Mouse (Mus musculus): Measurements from ENCODE around the gene Gm26566. TPM values are rescaled to one million over a fixed set of nuclear protein-coding genes. Genes with fewer than 3 reads are reported as not detected.
"Not testable (repeated sequence)": the region's sequence is repeated elsewhere in the genome, so short reads cannot be mapped to it uniquely, and the experiment has no call there.

The Gm26566 gene
- total RNA-seq, 1 experiment, result 3.7 TPM

DNA sequence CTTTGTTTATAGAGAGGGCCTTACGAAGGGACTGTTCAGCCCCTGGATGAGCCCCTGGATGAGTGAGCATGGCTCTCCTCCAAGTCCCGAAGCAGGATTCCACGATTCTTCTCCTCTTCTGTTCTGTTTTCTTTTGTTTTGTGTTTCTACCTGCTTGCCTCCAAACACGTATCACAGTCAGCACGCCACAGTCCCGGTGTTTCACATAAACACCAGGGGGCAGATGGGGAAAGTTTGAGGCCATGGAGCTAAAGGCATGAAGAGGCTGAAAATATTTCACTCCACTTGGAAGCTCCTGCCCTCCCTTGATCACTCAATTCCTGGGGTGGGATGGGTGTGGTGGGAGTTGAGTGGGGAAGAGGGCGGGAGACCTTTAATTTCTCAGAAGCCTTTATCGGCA lies 40.2 kb downstream of the Gm26566 start:
- DNase-seq (ENCODE audit: low read depth, low spot score); H3K36me3 ChIP-seq (ENCODE audit: control insufficient read depth, insufficient read depth, low read length, poor library complexity, severe bottlenecking); H3K4me3 ChIP-seq (ENCODE audit: insufficient read depth in 1 of 2, low read depth in 1 of 2, low read length in 2 of 2, poor library complexity in 1 of 2, severe bottlenecking in 1 of 2); in situ Hi-C loops (cut with MboI; ENCODE audit: low sequenced_read_pairs in 2 of 2, unreplicated experiment in 2 of 2); H3K9me3 ChIP-seq (ENCODE audit: control insufficient read depth, insufficient read depth, low read depth, low read length); H3K4me1 ChIP-seq (ENCODE audit: control insufficient read depth in 2 of 2, insufficient read depth in 2 of 2, low read length in 2 of 2, poor library complexity in 1 of 2); H3K27ac ChIP-seq (ENCODE audit: insufficient read depth, low read depth, low read length, poor library complexity, severe bottlenecking); H3K9ac ChIP-seq (ENCODE audit: insufficient read depth, low read depth, low read length, poor library complexity, severe bottlenecking): not testable (repeated sequence)

DNA sequence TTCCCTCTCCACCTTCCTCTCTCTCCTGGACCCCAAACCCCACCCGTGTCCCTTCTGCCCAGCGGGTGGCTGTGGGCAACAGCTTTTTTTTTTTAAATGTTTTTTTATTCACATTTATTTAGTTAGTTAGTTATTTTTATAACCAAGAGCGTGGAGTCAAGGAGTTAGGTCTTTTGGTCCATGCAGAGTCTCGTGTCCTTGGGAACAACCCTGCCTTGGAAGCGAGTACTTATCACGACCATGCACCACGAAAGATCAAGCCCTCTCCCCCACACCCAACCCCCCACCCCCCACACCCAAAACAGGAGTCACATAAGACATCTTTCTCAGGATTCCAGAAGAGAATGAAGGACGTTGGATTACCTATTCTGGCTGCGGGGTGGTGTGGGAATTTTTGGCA lies 40.7 kb downstream of the Gm26566 start:
- H3K9me3 ChIP-seq (ENCODE audit: control insufficient read depth, insufficient read depth, low read depth, low read length); DNase-seq (ENCODE audit: low read depth, low spot score); in situ Hi-C loops (cut with MboI; ENCODE audit: low sequenced_read_pairs in 2 of 2, unreplicated experiment in 2 of 2); H3K4me3 ChIP-seq (ENCODE audit: insufficient read depth in 1 of 2, low read depth in 1 of 2, low read length in 2 of 2, poor library complexity in 1 of 2, severe bottlenecking in 1 of 2); H3K36me3 ChIP-seq (ENCODE audit: control insufficient read depth, insufficient read depth, low read length, poor library complexity, severe bottlenecking); H3K4me1 ChIP-seq (ENCODE audit: control insufficient read depth in 2 of 2, insufficient read depth in 2 of 2, low read length in 2 of 2, poor library complexity in 1 of 2); H3K9ac ChIP-seq (ENCODE audit: insufficient read depth, low read depth, low read length, poor library complexity, severe bottlenecking); H3K27ac ChIP-seq (ENCODE audit: insufficient read depth, low read depth, low read length, poor library complexity, severe bottlenecking): not testable (repeated sequence)

DNA sequence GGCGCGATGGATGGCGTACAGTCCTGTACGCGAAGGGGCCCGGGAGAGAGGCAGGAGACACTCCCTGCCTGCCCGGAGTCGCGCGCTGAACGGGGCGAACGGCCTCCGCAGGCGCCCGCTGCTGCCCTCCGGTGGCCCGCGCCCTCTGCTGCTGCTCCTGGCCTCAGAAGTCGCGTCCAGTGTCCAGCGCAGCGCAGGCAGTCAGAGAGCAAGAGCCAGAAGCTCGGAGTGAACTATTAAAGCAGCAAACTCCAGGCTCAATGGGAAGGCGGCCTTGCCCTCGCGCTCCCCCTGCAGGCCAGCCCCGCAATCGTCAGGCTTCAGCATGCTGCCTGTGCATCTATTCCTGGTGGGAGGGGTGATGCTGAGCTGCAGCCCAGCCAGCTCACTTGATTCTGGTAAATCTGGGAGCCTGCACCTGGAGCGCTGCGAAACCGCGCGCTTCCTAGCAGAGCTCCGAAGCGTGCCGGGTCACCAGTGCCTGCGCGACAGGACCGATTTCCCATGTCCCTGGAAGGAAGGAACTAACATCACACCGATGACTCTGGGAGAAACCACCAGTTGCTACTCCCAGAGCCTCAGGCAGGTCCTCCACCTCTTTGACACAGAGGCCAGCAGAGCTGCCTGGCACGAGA lies 41.9 kb downstream of the Gm26566 start:
- in situ Hi-C loops (cut with MboI; ENCODE audit: low sequenced_read_pairs in 2 of 2, unreplicated experiment in 2 of 2); H3K36me3 ChIP-seq (ENCODE audit: control insufficient read depth, insufficient read depth, low read length, poor library complexity, severe bottlenecking); DNase-seq (ENCODE audit: low read depth, low spot score); H3K4me1 ChIP-seq (ENCODE audit: control insufficient read depth in 2 of 2, insufficient read depth in 2 of 2, low read length in 2 of 2, poor library complexity in 1 of 2); H3K9me3 ChIP-seq (ENCODE audit: control insufficient read depth, insufficient read depth, low read depth, low read length); H3K9ac ChIP-seq (ENCODE audit: insufficient read depth, low read depth, low read length, poor library complexity, severe bottlenecking); H3K27ac ChIP-seq (ENCODE audit: insufficient read depth, low read depth, low read length, poor library complexity, severe bottlenecking): not testable (repeated sequence)
- peak overlapping the region in 1 of 2 experiments; percentile 34; a peak in 1 of 4 replicates for H3K4me3 ChIP-seq (ENCODE audit: insufficient read depth in 1 of 2, low read depth in 1 of 2, low read length in 2 of 2, poor library complexity in 1 of 2, severe bottlenecking in 1 of 2)

Other genes starting within 250 kb of the Gm26566 start
- gene Ifnb1, start 199.0 kb upstream of the Gm26566 start, total RNA-seq (2012; rRNA removed), result not detected in 2 replicates
- gene Ifna15, start 163.6 kb upstream of the Gm26566 start, total RNA-seq (2012; rRNA removed), result not detected in 2 replicates
- not detected in 2 replicates for gene Ifna14, start 150.0 kb upstream of the Gm26566 start, total RNA-seq (2012; rRNA removed)
- gene Ifna9, start 129.4 kb upstream of the Gm26566 start, total RNA-seq (2012; rRNA removed), result not detected in 2 replicates
- not detected in 2 replicates for gene Ifna12, start 118.4 kb upstream of the Gm26566 start, total RNA-seq (2012; rRNA removed)
- gene C87499, start 87.4 kb upstream of the Gm26566 start, total RNA-seq (2012; rRNA removed), result not detected in 2 replicates
- not detected in 2 replicates for gene Ifna13, start 77.3 kb upstream of the Gm26566 start, total RNA-seq (2012; rRNA removed)
- gene Ifna16, start 44.9 kb upstream of the Gm26566 start, total RNA-seq (2012; rRNA removed), result not detected in 2 replicates
- not detected in 2 replicates for gene Ifna2, start 37.9 kb upstream of the Gm26566 start, total RNA-seq (2012; rRNA removed)
- gene Ifnab, start 30.4 kb upstream of the Gm26566 start, total RNA-seq (2012; rRNA removed), result not detected in 2 replicates
- 20.7 and 31.5 TPM in 2 replicates for gene Klhl9, start 660 bp downstream of the Gm26566 start, total RNA-seq (2012; rRNA removed)
- not detected in 2 replicates for gene Gm13271, start 33.1 kb downstream of the Gm26566 start, total RNA-seq (2012; rRNA removed)
- gene Gm13283, start 38.3 kb downstream of the Gm26566 start, total RNA-seq (2012; rRNA removed), result not detected in 2 replicates
- not detected in 2 replicates for gene Gm13290, start 52.0 kb downstream of the Gm26566 start, total RNA-seq (2012; rRNA removed)
- not detected in 2 replicates for gene Gm13289, start 55.1 kb downstream of the Gm26566 start, total RNA-seq (2012; rRNA removed)
- gene Gm13272, start 58.0 kb downstream of the Gm26566 start, total RNA-seq (2012; rRNA removed), result not detected in 2 replicates
- gene Ifnz, start 60.3 kb downstream of the Gm26566 start, total RNA-seq (2012; rRNA removed), result not detected in 2 replicates
- not detected in 2 replicates for gene Gm13276, start 63.9 kb downstream of the Gm26566 start, total RNA-seq (2012; rRNA removed)
- not detected in 2 replicates for gene Gm13277, start 66.8 kb downstream of the Gm26566 start, total RNA-seq (2012; rRNA removed)
- gene Gm13278, start 69.7 kb downstream of the Gm26566 start, total RNA-seq (2012; rRNA removed), result not detected in 2 replicates
- gene Gm13275, start 72.7 kb downstream of the Gm26566 start, total RNA-seq (2012; rRNA removed), result not detected in 2 replicates
- gene Gm13279, start 75.6 kb downstream of the Gm26566 start, total RNA-seq (2012; rRNA removed), result not detected in 2 replicates
- gene Gm13285, start 77.9 kb downstream of the Gm26566 start, total RNA-seq (2012; rRNA removed), result not detected in 2 replicates
- gene Gm13287, start 81.4 kb downstream of the Gm26566 start, total RNA-seq (2012; rRNA removed), result not detected in 2 replicates
- not detected in 2 replicates for gene Gm13288, start 83.7 kb downstream of the Gm26566 start, total RNA-seq (2012; rRNA removed)
- gene Ifna7, start 94.4 kb downstream of the Gm26566 start, total RNA-seq (2012; rRNA removed), result not detected in 2 replicates
- gene Ifna11, start 98.2 kb downstream of the Gm26566 start, total RNA-seq (2012; rRNA removed), result not detected in 2 replicates
- gene Ifna6, start 105.6 kb downstream of the Gm26566 start, total RNA-seq (2012; rRNA removed), result not detected in 2 replicates
- gene Ifna5, start 113.7 kb downstream of the Gm26566 start, total RNA-seq (2012; rRNA removed), result not detected in 2 replicates
- not detected in 2 replicates for gene Ifna4, start 120.1 kb downstream of the Gm26566 start, total RNA-seq (2012; rRNA removed)
- gene Ifna1, start 128.3 kb downstream of the Gm26566 start, total RNA-seq (2012; rRNA removed), result not detected in 2 replicates
- not detected in 2 replicates for gene Ifne, start 158.4 kb downstream of the Gm26566 start, total RNA-seq (2012; rRNA removed)